Mouse (Mus musculus): ENCODE measurements around the gene Evl. TPM values are rescaled to one million over a fixed set of nuclear protein-coding genes. Genes with fewer than 3 reads are reported as not detected.

Evl gene
- polyA plus RNA-seq, 1 experiment from 2014 or later, result 65.6 TPM

MicroRNAs within 50 kb of the gene (microRNA counts, 519-probe panel; counts per million panel counts)
- 4,132 counts per million, percentile 79 among the panel's probes with 10 or more counts for microRNA mmu-miR-342-3p
- microRNA mmu-miR-342-5p, result not detected

Small RNA genes within 50 kb of the gene (microRNA-seq; reads per million reads assigned to microRNA genes)
- gene Gm23872 (not detected), gene Mir342 (2,551 reads per million, percentile 84 among the genes with 10 or more reads in this experiment)

Other genes starting within 250 kb of the Evl start
- 0.83 and 1.1 TPM in 2 replicates for gene Hhipl1, start 248.4 kb upstream of the Evl start, polyA plus RNA-seq (2015; fragmentation: Nextera tagmentation; extraction: Ambion mirVana)
- 7.2 and 8.8 TPM in 2 replicates for gene Cyp46a1, start 220.3 kb upstream of the Evl start, polyA plus RNA-seq (2015; fragmentation: Nextera tagmentation; extraction: Ambion mirVana)
- gene Eml1, start 183.8 kb upstream of the Evl start, polyA plus RNA-seq (2015; fragmentation: Nextera tagmentation; extraction: Ambion mirVana), result 36.5 and 41.9 TPM in 2 replicates
- gene Degs2, start 147.6 kb downstream of the Evl start, polyA plus RNA-seq (2015; fragmentation: Nextera tagmentation; extraction: Ambion mirVana), result 1.9 and 2.2 TPM in 2 replicates
- gene Yy1, start 238.3 kb downstream of the Evl start, polyA plus RNA-seq (2015; fragmentation: Nextera tagmentation; extraction: Ambion mirVana), result 17.4 and 17.6 TPM in 2 replicates